Mouse (Mus musculus): ENCODE measurements around the gene Dcaf5. TPM values are rescaled to one million over a fixed set of nuclear protein-coding genes. Genes with fewer than 3 reads are reported as not detected.
"Not testable (repeated sequence)": the region's sequence is repeated elsewhere in the genome, so short reads cannot be mapped to it uniquely, and the experiment has no call there.

The Dcaf5 gene
- polyA plus RNA-seq (2014; fragmentation: Nextera tagmentation; extraction: Ambion mirVana): 24.3 and 24.9 TPM in 2 replicates

DNA sequence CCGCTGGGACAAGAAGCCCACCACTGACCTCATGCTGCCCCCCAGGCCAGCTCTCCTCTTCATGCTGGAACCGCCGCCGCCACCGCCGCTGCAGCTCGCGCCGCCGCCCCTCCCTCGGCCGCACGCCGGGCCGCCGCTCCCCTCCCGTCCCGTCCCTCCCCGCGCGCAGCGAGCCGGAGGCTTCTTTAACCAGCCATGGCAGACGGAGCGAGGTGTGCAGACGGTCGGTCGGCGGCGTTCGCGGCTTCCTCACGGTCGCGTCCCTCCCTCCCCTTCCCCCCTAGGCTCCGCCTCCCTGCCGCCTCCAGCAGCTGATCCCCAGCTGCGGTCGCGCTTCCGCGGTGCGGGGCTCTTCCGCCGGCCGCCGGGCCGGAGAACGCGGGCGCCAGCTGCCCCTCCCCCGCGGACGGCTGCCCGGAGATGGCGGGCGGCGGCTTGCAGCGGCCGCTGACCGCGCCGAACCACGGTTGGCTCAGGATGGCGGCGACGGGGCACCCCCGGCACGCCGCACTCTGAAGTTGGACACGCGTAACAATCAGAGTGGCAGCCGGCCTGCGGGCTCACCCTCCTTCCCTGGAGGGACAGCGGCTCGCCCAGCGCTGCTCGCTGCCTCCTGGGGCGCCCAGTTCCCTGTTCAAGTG, at the start of gene Dcaf5:
Gene Dcaf5, minus strand, starts transcription at position 266 of the 641 bp plus-strand sequence.
- peak within 1 kb of the TSS; percentile 98 for H3K27ac ChIP-seq
- peak; percentile 86 for ATAC-seq (ENCODE audit: low FRiP score)
- no peaks in the 10 kb centered on the region for H3K27me3 ChIP-seq (ENCODE audit: control insufficient read depth, insufficient read depth, low read length)
- H3K36me3 ChIP-seq (replicated peaks; ENCODE audit: control insufficient read depth, insufficient read depth): peaks cover 6% of the 10 kb centered on the region; the same call in 1 of the 2 replicates
- no peaks in the 10 kb centered on the region for H3K9me3 ChIP-seq (ENCODE audit: control insufficient read depth, low read length)
- peak; percentile 74 for DNase-seq (ENCODE audit: low spot score)
- 1% methylated on average over 51 of the region's 79 CpGs for WGBS
- H3K4me2 ChIP-seq (replicated peaks): peak within 1 kb of the TSS; percentile 50
- H3K4me3 ChIP-seq (replicated peaks; ENCODE audit: low read length): peak within 1 kb of the TSS; percentile 77
- H3K9ac ChIP-seq: peak within 1 kb of the TSS; percentile 95
- peaks cover 13% of the 10 kb centered on the region for H3K4me1 ChIP-seq (replicated peaks; ENCODE audit: control insufficient read depth, insufficient read depth, low read length)

DNA sequence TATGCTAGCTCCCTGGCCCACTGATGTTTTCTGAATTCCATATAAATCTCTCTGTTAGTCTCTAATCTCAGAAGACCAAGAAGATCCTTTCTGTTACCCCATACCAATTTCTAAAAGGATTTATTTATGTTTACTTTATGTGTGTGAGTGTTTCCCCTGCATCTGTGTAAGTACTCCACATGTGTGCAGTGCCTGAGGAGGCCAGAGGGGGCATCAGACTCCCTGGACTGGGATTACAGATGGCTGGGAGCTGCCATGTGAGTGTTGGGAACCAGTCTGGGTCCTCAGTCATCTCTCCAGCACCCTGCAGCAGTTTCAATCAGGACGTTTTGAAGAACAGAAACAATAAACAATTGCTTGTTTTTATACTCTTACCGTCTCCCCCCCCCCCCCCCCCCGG, 47.0 kb upstream of the Dcaf5 start:
- H3K27me3 ChIP-seq (ENCODE audit: control insufficient read depth, insufficient read depth, low read length): no peaks in the 10 kb centered on the region
- no peaks in the 10 kb centered on the region for H3K9me3 ChIP-seq (ENCODE audit: control insufficient read depth, low read length)
- 83% methylated on average over 3 of the region's 3 CpGs for WGBS
- peaks cover 73% of the 10 kb centered on the region for H3K36me3 ChIP-seq (replicated peaks; ENCODE audit: control insufficient read depth, insufficient read depth)
- no peak overlapping the region for H3K9ac ChIP-seq
- H3K4me3 ChIP-seq (replicated peaks; ENCODE audit: low read length): no peak overlapping the region
- ATAC-seq (ENCODE audit: low FRiP score) (no peak), DNase-seq (ENCODE audit: low spot score) (no peak)
- no peak overlapping the region for H3K4me2 ChIP-seq (replicated peaks)
- no peak overlapping the region for H3K27ac ChIP-seq
- H3K4me1 ChIP-seq (replicated peaks; ENCODE audit: control insufficient read depth, insufficient read depth, low read length): no peaks in the 10 kb centered on the region

DNA sequence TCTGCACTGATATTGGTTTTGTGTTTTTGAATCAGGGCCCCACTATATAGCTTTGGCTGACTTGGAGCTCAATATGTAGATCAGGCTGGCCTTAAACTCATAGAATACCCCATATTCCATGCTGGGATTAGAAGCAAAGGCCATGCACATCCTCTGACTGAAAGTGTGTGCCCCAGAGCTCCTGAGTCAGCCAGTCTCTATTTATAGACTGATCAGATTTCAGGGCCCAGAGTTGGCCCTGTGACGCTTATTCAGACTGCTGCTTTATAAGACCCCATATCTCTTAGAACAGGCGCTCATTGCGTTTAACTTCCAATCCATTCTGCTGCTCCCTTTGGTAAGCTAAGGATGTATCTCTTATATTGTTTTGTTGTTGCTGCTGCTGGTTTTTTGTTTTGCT, 43.6 kb upstream of the Dcaf5 start:
- Histone ChIP-seq H3K9me3 (ENCODE audit: control insufficient read depth, low read length) (no peaks in the 10 kb centered on the region), H3K9ac (no peak overlapping the region), H3K27me3 (ENCODE audit: control insufficient read depth, insufficient read depth, low read length) (no peaks in the 10 kb centered on the region), H3K4me2 (replicated peaks) (no peak overlapping the region), H3K36me3 (replicated peaks; ENCODE audit: control insufficient read depth, insufficient read depth) (peaks cover 54% of the 10 kb centered on the region), H3K27ac (no peak overlapping the region), H3K4me3 (replicated peaks; ENCODE audit: low read length) (no peak overlapping the region), H3K4me1 (replicated peaks; ENCODE audit: control insufficient read depth, insufficient read depth, low read length) (no peaks in the 10 kb centered on the region)
- ATAC-seq (ENCODE audit: low FRiP score) (no peak), DNase-seq (ENCODE audit: low spot score) (no peak)
- 89% methylated on average over 3 of the region's 3 CpGs for WGBS

GRCm38 (mm10) chr12:80473731-80474130, 37.3 kb upstream of the Dcaf5 start:
- no peaks in the 10 kb centered on the region for H3K9me3 ChIP-seq (ENCODE audit: control insufficient read depth, low read length)
- H3K36me3 ChIP-seq (replicated peaks; ENCODE audit: control insufficient read depth, insufficient read depth): peaks cover 11% of the 10 kb centered on the region
- no peaks in the 10 kb centered on the region for H3K27me3 ChIP-seq (ENCODE audit: control insufficient read depth, insufficient read depth, low read length)
- WGBS: 87% methylated on average over 3 of the region's 3 CpGs
- ATAC-seq (ENCODE audit: low FRiP score): no peak
- H3K4me1 ChIP-seq (replicated peaks; ENCODE audit: control insufficient read depth, insufficient read depth, low read length): no peaks in the 10 kb centered on the region
- H3K4me2 ChIP-seq (replicated peaks): no peak overlapping the region
- no peak overlapping the region for H3K4me3 ChIP-seq (replicated peaks; ENCODE audit: low read length)
- no peak overlapping the region for H3K9ac ChIP-seq
- DNase-seq (ENCODE audit: low spot score): no peak
- H3K27ac ChIP-seq: no peak overlapping the region

DNA sequence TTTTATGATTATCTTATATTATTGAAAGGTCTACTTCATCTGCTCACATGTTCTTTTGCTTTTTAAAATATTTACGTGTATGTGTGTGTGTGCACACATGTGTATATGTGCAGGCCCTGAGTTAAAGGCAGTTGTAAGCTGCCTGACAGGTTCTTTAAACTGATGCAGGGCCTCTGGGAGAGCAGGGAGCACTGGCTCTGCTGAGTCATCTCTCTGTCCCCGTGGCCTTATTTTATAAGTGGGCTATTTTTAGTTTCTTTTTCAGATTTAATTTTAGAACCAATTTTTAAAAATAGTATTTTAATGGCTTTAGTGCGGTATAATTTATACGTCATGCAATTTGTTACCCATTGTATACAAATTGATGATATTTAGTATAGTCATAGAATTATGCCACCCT, 35.5 kb upstream of the Dcaf5 start:
- H3K9ac ChIP-seq: no peak overlapping the region
- ATAC-seq (ENCODE audit: low FRiP score): no peak

DNA sequence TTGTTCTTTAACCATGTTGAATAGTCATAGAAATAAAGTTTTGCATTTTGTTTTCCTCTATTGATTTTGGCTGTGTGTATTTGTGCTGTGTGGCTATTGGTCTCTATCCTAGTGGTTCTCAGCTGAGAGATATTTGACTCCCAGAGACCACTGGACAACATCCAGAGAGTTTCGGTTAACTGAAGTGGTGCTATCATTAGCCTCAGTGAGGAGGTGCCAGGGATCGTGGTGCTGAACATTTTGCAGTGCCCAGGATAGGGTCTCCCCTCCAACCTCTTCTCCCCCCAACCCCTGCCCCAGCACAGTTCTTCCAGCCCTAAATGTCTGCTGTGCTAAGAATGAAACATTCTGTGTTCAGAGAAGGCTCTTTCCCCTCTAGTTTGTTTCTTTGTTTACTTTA, 33.8 kb upstream of the Dcaf5 start:
- Histone ChIP-seq H3K4me2 (replicated peaks) (no peak overlapping the region), H3K4me1 (replicated peaks; ENCODE audit: control insufficient read depth, insufficient read depth, low read length) (no peaks in the 10 kb centered on the region), H3K4me3 (replicated peaks; ENCODE audit: low read length) (no peak overlapping the region), H3K36me3 (replicated peaks; ENCODE audit: control insufficient read depth, insufficient read depth) (no peaks in the 10 kb centered on the region), H3K27me3 (ENCODE audit: control insufficient read depth, insufficient read depth, low read length) (no peaks in the 10 kb centered on the region), H3K9me3 (ENCODE audit: control insufficient read depth, low read length) (no peaks in the 10 kb centered on the region), H3K27ac (no peak overlapping the region), H3K9ac (no peak overlapping the region)
- 87% methylated on average over 2 of the region's 2 CpGs for WGBS
- no peak for ATAC-seq (ENCODE audit: low FRiP score)
- DNase-seq (ENCODE audit: low spot score): no peak

More for the DNA sequence above, 35.5 kb upstream of the Dcaf5 start:
- Histone ChIP-seq H3K4me1 (replicated peaks; ENCODE audit: control insufficient read depth, insufficient read depth, low read length) (no peaks in the 10 kb centered on the region), H3K9me3 (ENCODE audit: control insufficient read depth, low read length) (no peaks in the 10 kb centered on the region), H3K4me3 (replicated peaks; ENCODE audit: low read length) (no peak overlapping the region), H3K27ac (no peak overlapping the region), H3K4me2 (replicated peaks) (no peak overlapping the region), H3K27me3 (ENCODE audit: control insufficient read depth, insufficient read depth, low read length) (no peaks in the 10 kb centered on the region), H3K36me3 (replicated peaks; ENCODE audit: control insufficient read depth, insufficient read depth) (peaks cover 10% of the 10 kb centered on the region)
- DNase-seq (ENCODE audit: low spot score): no peak
- WGBS: 86% methylated on average over 4 of the region's 4 CpGs

DNA sequence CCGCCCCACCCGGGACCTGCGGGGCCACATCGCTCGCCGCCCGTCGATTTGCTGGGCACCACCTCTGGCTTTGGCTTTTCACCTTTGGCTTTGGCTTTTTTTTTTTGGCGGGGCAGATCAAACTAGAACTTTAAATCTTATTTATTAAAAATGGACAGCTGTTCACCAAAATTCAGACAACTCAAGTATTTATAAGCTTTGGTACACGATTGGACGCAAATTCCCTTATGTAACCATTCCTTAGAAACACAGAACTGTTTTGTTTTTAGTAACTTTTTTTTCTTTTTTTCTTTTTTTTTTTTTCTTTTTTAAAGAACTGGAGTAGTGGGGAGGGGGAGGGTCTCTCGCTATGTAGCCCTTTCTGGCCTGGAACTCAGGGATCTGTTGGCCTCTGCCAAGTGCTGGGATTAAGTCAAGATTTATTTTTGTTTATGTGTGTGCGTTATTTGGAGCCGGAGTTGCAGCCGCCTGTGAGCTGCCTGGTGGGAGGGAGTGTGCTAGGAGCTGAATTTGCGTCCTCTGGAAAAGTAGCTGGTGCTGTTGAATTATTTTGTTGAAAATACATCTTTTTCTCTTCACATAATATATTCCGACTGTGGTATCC, 27.4 kb upstream of the Dcaf5 start:
- Histone ChIP-seq H3K27me3 (ENCODE audit: control insufficient read depth, insufficient read depth, low read length) (no peaks in the 10 kb centered on the region), H3K27ac (no peak overlapping the region), H3K4me3 (replicated peaks; ENCODE audit: low read length) (peak overlapping the region; percentile 74), H3K36me3 (replicated peaks; ENCODE audit: control insufficient read depth, insufficient read depth) (no peaks in the 10 kb centered on the region), H3K9ac (peak overlapping the region; percentile 74), H3K4me1 (replicated peaks; ENCODE audit: control insufficient read depth, insufficient read depth, low read length) (peaks cover 9% of the 10 kb centered on the region; the same call in 1 of the 2 replicates), H3K4me2 (replicated peaks) (peak overlapping the region; percentile 71), H3K9me3 (ENCODE audit: control insufficient read depth, low read length) (no peaks in the 10 kb centered on the region)
- 6% methylated on average over 17 of the region's 17 CpGs for WGBS
- DNase-seq (ENCODE audit: low spot score) (no peak), ATAC-seq (ENCODE audit: low FRiP score) (no peak)

- Histone ChIP-seq H3K4me3 (replicated peaks; ENCODE audit: low read length) (peak within 1 kb of the TSS; percentile 74), H3K27ac (peak within 1 kb of the TSS; percentile 68), H3K27me3 (ENCODE audit: control insufficient read depth, insufficient read depth, low read length) (no peaks in the 10 kb centered on the region), H3K4me1 (replicated peaks; ENCODE audit: control insufficient read depth, insufficient read depth, low read length) (peaks cover 9% of the 10 kb centered on the region; the same call in 1 of the 2 replicates), H3K36me3 (replicated peaks; ENCODE audit: control insufficient read depth, insufficient read depth) (no peaks in the 10 kb centered on the region), H3K4me2 (replicated peaks) (peak within 1 kb of the TSS; percentile 71), H3K9me3 (ENCODE audit: control insufficient read depth, low read length) (no peaks in the 10 kb centered on the region), H3K9ac (peak within 1 kb of the TSS; percentile 74)
- ATAC-seq (ENCODE audit: low FRiP score): peak; percentile 97
- peak; percentile 90 for DNase-seq (ENCODE audit: low spot score)
- WGBS: under 1% methylated on average over 45 of the region's 45 CpGs
Observed at GRCm38 (mm10) chr12:80462942-80463651, 26.7 kb upstream of the Dcaf5 start, which contains the start of gene Exd2. TSS of gene Exd2 (plus strand) at chr12:80463095.

DNA sequence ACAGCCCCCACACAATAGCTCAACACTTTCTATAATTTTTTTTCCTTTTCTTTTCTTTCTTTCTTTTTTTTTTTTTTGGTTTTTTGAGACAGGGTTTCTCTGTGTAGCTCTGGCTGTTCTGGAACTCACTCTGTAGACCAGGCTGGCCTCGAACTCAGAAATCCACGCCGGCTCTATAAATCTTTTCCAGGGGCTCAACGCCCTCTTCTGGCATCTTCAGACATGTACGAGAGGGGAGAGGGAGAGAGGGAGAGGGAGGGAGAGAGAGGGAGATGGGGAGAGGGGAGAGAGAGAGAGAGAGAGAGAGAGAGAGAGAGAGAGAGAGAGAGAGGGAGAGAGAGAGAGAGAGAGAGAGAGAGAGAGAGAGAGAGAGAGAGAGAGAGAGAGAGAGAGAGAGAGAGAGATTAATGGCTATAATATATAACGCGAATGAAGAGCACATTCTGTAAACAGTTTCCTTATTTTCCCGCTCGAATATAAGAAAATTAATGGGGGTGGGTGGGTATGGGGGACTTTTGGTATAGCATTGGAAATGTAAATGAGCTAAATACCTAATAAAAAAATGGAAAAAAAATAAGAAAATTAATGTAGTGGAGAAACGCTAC, 26.0 kb upstream of the Dcaf5 start:
- not testable (repeated sequence) for H3K9me3 ChIP-seq (ENCODE audit: control insufficient read depth, low read length); H3K27me3 ChIP-seq (ENCODE audit: control insufficient read depth, insufficient read depth, low read length); DNase-seq (ENCODE audit: low spot score); H3K36me3 ChIP-seq (replicated peaks; ENCODE audit: control insufficient read depth, insufficient read depth); ATAC-seq (ENCODE audit: low FRiP score); H3K4me1 ChIP-seq (replicated peaks; ENCODE audit: control insufficient read depth, insufficient read depth, low read length)
- Histone ChIP-seq H3K9ac (peak overlapping the region; percentile 74; the same call in 1 of the 2 replicates), H3K4me3 (replicated peaks; ENCODE audit: low read length) (peak overlapping the region; percentile 74), H3K27ac (peak overlapping the region; percentile 68), H3K4me2 (replicated peaks) (peak overlapping the region; percentile 71)
- 11% methylated on average over 10 of the region's 10 CpGs for WGBS
